Mouse (Mus musculus) brain, adult 2 months (tissue): Measurements from ENCODE around the gene Tmprss13.

Experiments used
- DNase-seq: peaks from one replicate; pipeline ENCODE4 v3.0.0; 2011; ENCODE audit warnings: low read depth, low spot score

The Tmprss13 gene

DNA sequence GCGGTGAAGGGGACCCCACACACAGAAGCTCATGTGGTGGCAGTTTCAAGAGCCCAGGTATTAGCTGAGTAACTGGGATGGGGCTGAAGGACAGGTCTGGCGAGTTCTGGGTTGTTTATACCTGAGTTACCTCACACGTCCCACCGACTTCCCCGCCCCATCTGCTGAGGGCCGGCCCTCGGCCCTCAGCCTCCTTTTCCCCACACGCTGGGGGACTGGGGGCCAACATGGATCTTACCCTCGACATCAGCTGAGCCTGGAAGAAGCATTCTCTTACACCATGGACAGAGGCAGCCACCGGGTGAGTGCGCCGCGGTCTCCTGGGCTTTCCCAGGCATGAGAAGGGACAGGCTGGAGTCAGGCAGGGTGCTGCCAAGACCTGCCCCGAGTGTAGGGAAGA lies at the start of gene Tmprss13:
Tmprss13 (plus strand) TSS at position 246 of the 400 bp plus-strand sequence.
- no peak for DNase-seq

DNA sequence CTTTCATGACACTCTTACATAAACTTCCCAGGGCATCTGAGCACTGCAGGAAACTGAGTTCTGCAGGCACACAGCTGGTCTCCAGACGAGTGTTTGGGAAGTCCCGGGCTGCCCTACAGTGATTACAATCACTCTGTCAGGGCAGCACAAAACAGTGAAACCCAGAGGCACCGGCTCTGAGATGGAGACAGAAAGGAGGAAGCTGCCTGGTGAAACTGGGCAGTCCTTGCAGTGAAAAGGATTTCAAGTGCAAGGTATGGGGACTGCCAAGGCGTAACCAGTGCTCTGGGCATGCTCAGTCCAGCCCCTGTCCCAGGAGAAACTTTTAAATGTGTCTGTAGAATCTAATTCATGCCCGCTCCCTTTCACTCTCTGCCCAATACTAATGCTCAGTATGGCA lies 46.7 kb upstream of the Tmprss13 start:
- peak; percentile 21 for DNase-seq

DNA sequence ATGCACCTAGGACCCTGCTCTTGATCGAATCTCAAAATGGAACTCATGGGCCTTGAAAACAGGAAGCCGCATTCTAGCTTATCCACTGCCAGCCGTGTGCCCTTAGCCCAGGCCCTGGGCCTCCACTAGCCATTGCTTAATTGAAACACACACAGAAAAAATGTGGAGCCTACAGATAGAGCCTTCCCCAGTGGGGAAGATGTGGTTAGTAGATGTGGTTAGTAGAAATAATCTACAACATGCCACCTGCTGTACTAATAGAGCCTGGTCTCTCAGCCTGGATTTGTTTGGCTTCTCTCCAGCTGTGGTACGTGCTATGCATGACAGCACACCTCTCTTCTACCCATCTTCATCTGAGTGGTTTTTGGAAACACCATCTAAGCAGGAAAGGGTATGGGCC lies 44.7 kb upstream of the Tmprss13 start:
- DNase-seq = no peak

DNA sequence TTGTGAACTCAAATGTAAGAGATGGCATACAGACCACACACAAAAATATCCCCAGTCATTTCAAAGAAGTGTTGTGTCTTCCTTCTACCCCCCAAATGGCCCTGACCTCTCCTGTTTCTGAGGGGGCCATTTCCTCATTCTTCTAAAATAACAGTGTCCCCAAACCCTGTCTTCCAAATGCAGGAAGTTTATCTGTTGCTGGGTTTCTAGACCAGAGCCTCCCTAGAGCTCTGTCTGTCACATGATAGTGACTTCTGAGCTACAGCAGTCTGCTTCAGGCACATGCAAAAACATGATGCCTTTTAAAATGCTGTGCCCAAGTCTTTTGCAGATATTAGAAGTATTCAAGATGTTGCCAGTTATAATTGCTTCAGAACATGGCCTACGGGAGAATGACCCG lies 44.3 kb upstream of the Tmprss13 start:
- peak; percentile 26 for DNase-seq

DNA sequence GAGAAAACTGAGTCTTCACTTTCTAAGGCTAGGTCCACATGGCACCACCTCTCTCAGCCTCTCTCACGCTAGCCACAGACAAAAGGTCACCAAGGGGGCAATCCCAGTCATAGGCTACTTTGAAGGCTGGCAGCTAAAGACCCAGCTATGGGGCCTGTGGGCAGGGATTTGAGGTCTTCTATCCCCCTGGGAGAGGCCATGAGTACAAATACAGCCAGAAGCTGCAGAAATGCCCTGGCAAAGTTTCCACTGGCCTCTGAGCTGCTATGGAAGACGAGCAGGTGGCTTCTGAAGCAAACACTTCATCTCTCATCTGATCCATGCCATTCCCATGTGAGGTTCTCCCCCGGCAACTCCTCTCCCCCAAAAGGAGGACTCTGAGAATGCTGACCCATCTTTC lies 38.8 kb upstream of the Tmprss13 start:
- DNase-seq = no peak

DNA sequence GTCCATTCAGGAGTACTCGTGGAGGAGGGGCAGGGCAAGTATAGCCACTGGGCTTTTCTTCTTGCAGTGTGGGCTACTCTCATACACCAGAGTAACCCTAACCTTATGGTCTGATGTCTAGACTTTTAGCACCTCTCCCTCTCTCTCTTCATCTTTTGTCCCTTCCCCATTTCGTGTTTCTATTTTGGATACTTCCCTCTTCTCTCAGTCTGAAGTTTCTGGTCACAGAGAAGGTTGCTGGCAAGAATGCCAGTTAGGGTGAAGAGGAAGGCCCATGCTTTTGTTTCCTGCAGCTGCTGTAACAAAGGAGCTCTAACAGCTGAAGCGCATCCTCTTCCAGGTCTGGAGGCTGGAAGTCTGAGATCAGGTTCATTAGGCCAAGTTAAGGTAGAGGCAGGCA lies 38.0 kb upstream of the Tmprss13 start:
- peak; percentile 26 for DNase-seq

DNA sequence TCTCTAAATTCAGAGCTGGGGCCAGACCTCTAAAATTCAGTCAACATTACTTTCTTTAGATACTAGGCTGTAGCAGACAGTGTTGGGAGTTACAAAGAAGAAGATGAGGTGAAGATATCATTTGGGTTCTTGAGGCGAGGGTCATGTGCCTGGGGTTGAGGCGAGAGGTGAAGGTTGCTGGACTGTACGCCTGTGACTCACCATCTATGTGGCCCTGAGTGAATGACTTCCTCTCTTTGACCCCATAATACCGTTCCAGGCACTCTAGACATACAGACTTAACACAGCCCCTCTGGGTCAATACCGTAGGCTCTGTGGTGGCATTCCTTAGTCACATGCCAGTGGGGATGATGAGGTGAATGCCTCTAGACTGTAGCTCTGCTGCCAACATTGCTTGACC lies 36.4 kb upstream of the Tmprss13 start:
- no peak for DNase-seq

DNA sequence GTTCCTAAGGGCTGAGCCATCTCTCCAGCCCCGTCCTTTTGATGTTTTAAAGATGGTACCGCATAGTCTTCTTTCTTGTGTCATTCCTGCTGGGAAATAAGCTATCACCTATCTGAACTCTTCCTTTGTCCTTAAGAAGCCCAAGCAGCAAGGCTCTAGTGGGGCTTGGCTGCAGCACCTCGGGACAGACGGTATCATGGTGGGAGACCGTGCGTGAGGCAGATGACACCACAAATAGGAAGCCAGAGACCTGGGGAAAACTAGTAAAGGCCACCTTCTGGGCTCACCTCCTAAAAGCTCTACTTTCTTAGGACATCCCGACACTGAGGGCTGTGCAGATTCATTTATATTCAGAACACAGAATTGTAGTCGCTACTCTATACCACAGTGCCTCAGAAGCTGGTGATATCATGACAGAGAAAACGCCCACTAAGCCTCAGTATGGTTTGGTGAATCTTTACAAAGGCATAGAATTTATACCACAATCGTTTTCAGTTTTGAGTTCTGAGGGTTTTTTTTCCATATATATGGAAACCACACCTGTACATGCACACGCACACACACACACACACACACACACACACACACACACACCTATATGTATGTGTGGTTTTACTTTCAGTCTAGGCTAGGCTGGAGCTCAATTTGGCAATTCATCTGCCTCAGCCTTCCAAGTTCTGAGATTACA lies 27.3 kb upstream of the Tmprss13 start:
- peak; percentile 93 for DNase-seq

DNA sequence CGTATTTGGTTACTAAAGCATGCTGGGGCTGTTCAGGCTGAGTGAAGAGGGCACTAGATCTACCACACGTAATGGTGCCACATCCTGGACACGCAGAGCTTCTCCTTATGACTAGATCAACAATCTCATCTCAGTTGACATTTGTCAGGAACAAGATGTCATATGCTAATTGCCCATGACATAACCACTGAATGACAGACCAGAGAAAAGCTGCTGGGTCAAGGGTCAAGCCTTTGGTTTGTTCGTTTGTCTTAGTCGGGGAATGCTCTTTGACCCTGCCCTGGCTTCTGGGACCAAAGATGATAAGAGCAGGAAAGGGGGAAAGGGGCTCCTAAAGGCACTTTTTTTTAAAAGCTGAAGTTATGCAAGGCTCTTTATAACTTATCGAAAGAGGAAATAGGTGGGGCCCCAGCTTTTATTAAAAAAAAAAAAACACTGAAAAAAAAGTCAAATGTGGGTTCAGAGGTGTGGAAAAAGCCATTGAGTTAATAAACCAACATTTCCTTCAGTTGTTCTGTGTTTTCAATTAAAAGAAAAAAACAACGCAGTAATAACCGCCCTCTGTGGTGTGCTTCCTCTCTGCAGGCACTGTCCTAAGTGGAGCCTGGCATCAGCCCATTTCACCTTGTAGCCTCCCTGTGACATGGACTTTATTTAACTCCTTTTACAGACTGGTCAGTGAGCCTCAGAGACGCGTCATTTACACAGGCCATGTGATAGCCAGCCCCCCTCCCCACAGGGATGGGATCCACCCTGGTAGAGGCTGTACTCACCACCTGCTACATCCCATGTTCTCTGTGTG lies 24.5 kb upstream of the Tmprss13 start:
- DNase-seq = no peak

DNA sequence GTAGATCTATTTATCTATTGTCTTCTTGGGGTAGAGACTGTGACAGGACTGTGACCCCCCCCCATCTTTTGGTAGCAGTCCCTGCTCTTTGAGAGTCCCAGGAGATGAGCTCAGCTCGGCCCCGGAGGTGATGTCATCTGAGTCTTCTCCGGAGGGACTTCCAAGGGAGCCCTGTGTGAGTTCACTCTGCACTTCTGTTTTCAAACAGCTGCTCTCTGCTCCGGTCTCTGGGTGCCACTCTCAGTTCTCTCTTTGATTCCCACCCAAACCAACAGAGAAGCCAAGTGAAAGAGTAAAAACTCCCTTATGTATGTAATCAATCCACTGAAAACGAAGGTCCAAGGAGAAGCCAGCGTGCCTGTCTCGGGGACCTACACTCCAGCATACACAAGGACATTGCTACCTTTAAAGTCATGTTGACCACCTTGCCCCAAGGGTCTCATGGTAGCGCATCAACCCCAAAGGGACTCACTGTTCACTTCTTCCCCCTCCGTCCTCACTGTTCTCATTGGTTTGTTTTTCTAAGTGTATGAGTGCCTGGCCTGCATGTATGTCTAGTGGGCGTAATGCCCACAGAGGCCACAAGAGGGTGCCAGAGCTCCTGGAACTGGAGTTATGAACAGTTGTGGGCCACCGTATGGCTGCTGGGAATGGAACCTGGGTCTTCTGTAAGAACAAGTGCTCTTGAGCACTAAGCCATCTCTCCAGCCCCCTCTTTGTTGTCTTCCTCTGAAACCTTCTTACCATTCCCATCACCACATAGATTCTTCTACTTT lies 19.5 kb upstream of the Tmprss13 start:
- DNase-seq = peak; percentile 35

DNA sequence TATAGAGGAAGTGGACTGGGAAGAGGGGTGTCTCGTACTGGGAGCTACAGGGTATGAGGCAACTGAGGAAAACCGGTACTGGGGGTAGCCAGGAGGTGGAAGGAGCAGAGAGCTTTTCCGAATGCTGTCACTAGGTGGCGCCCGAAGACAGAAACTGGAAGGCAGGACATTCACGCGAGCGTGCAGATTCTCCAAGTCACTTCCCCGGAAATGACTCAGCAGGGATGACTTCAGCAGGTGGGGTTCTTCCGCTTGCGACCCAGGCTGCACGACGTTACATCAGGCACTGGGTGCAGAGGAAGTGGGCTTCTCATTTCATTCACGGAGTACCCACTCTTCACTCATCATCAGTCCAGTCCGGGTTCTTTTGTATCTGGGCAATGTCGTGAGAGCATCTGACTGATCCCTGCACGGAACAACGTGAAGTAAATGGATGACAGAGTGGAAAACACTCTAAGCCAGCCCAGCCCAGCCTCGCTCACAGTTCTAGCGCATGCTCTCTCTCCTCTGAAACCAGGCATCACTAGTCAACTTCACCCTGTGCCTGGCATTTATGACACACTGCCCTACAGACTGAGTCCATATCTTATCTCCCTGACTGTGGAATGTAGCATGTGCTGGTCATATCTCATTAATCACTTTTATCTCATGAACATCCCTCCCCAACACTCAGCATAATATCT lies 18.3 kb upstream of the Tmprss13 start:
- DNase-seq = peak; percentile 99

DNA sequence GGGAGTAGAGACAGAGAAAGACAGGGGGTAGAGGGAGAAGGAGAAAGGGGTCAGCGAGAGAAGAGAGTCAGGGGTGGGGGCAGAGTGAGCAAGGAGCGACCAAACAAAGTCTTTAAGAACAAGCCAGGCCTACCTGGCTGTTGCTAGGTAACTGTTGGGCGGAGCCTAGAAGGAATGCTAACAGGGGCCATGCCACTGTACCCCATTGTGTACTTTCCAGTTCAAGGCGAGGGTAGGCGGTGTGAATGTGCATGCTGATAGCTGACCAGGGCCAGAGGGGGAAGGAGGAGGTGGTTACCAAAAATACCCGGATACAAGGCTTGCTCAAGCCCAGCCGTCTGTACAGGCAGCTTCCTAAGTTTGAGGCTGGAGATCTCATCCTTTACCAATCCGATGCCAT lies 17.1 kb upstream of the Tmprss13 start:
- no peak for DNase-seq

DNA sequence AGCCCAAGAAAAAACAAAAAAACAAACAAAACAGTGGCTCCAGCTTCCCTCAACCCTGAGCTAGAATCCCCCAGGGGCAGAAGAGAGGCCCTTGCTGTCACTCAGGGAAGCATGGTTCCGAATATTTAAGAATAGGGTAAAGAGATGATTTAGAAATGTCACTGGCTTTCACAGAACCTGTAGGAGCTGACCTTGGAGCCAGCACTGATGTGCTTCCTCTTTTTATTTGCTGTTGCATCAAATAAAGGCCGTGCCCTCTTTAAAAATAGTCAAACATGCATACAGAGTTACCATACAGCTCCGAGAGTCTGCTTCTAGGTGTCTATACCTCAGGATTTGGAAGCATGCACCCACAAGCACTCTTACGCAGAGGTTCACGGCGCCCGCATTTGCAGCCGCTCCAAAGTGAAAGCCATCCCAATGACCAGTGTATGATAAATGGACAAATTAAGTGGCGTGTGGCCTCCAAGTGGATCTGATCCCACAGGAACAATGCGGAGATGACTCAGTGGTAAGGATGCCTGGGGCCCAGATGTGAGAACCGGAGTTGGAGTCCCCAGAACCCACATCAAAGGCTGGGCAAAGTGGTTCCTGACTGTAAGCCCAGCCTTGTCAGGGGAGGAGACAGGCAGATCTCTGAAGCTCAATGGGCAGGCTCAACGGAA lies 12.0 kb upstream of the Tmprss13 start:
- DNase-seq = no peak

DNA sequence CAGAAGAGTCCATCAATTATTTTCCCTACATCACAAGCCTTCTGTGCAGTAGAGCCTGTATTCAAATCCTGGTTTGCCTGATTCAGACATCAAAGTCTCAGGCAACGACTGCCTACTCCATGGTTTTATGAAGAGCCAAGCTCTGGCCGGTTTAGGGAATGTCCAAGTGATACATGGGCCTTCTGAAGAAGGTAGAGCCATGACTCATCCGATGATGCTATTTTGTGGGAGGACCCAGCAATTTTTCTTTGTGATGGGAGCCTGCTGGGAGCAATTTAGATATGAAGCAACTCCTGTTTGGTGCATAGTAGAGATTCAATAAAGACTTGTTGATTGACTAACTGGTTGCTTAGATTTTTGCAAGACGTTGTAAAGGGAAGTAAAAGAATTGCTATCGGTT lies 10.4 kb upstream of the Tmprss13 start:
- DNase-seq = no peak

DNA sequence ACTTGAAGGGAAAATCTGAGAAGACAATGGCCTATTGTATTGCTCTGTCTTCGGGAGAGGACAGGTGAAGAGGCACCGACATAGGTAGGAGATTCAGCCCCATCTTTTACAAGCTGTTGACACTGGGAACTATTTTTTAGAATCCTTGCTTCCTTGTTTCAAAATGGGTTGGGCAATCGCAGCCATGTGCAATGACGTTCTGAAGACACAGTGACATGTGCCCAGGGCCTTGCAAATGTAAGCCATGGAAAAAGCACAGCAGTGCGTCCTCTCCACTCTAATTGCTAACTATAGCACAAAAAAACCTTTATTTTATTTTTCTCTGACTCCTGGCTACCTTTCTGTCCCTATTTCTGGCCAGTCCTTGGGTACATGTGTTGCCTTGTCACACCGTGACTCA lies 7.0 kb upstream of the Tmprss13 start:
- no peak for DNase-seq

DNA sequence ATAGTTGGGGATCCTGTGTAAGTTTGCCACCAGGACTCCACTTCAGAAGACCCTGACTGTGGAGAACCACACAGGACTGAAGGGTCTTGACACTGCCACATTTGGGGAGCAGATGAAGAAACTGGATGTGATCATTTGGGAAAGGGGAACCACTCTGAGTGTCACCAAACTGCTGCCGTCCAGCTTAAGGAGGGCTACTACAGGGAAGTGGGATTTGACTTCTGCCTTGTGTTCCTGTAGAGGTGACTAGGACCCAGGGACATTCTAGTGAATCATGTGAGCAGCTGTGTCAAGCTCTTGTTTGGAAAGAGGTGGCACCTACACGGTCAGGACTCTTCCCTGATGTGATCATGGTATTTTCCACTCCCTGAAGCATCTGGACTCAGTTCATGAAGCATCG lies 5.0 kb upstream of the Tmprss13 start:
- no peak for DNase-seq

DNA sequence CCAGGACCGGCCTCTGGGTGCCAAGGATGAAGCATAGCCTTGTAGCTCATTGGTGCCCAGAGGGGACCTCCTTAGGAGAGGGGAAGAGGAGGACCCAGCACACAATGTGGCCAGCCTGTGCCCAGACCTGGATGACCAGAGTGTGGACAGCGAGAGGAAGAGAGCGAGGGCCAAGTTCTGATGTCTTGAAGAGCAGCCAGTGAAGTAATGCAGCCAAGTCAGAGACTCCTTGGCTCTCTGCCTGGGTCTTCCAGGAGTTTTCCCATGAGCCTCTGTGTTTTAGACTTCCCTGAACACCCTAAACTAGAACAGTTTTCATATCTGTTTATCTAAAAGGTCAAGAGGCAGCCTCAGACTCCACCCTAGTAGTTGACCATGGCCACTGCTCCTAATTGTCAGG lies 1.3 kb upstream of the Tmprss13 start:
- DNase-seq = no peak

DNA sequence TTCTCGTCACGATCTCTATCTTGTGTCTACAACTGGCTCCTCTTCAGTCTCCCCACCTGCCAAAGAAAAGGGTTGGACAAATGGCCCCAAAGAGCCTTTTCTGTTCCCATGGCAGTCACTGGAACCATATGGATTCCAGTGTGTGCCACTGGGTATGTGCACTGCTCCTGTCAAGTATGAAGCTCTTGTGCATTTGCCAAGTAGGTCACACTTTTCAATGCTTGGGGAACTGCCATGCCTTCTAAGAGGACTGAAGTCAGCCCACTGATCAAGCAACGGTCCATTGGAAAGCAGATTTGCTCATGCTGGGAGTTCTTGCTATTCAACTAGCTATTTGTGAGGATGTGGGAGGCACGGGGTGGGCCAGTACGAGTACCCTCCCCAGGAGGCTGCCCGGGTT lies 2.6 kb downstream of the Tmprss13 start:
- DNase-seq = peak; percentile 50

DNA sequence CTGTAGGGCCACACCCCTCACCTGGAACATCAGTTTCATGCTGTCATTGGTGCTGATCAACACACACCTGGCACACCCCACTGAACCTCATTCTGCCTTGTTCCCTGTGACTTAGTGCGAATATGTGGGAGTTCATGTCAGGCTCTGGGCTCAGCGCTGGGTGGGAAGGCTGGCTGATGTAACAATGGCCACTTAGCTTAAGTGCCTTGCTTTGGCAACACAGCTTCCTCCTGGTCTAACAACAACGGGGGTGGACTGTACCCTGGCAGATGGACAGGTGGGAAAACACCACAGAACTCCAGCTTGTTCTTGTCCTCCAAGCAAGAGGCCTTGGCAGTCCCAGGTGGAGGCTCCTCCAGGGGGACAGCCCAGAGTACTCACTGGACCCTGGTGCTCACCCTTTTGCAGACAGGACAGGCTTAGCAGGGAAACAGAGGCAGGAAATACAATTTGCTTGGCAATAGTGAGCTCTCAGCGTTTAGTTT lies 3.1 kb downstream of the Tmprss13 start:
- DNase-seq = no peak

DNA sequence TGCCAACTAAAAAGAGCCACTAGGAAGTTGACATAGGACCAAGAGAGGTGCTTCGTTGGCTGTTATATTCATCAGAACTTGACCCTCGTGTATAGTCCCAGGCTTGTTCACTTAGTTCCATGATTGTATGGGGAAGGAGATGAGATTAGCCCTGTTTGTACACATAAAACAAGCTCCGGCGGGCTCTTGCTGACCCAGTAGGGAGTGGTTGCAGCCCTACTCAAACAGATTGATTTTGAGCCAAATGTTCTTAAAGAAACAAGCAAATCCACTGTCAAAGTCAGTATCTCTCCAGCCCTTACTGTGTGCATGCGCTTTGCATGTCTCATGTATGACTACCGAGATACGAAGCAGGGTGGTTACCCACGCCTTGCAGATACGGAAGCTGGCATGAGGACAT lies 7.5 kb downstream of the Tmprss13 start:
- DNase-seq = no peak

DNA sequence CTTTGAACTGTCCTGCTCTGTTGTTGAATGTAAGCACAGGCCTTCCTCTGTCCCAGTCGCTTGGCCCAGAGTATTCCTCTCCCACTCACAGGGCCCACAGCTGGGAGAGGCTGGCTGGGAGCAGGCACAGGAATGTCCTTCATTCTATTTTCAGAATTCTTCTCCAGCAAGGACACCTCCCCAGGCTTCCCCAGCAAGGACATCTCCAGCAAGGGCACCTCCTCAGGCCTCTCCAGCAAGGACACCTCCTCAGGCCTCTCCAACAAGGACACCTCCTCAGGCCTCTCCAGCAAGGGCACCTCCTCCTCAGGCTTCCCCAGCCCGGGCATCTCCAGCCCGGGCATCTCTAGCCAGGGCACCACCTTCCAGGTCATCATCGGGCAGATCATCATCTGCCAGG lies 9.4 kb downstream of the Tmprss13 start:
- DNase-seq = no peak
